Mouse (Mus musculus) ZHBTc4 (cell line): ENCODE measurements around the gene Myo15.
"Not testable (repeated sequence)": the region's sequence is repeated elsewhere in the genome, so short reads cannot be mapped to it uniquely, and the experiment has no call there.

ENCODE experiments used
- DNase-seq: peaks from one replicate; pipeline ENCODE4 v3.0.0-alpha.2; 2011; ENCODE audit warnings: low read depth, low spot score

Myo15 gene

DNA sequence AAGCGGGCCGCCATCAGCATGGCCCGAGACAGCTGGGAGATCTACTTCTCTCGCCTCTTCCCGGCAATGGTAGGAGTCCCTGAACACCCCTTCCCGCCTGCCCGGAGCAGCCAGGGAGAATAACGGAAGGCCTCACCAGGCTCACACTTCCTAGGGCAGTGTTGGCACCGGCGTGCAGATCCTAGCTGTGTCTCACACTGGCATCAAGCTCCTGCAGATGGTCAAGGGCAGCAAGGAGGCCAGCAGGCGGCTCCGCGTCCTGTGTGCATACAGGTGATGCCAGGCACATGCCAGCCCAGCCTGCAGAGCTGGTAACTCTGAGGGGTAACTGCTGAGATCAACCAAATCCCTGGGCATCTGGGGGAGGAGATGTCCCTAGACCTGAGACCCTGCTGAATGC lies 38.1 kb downstream of the Myo15 start:
- DNase-seq, result no peak

DNA sequence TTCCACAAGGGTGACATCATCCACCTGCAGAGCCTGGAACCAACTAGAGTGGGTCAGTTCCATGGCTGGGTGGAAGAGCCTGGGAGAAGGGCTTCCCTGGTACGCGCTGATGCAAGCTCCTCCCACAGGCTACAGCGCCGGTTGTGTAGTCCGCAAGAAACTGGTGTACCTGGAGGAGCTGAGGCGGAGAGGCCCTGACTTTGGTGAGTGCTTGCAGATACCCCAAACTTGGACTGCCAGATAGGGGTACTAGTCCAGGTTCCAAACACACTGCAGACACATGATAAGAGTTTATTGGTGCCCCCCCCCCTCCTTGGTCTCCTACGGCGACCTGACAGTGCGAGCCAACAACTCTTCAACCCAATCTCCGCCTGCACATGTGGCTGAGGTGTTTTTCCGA lies 39.8 kb downstream of the Myo15 start:
- peak; percentile 51 for DNase-seq

DNA sequence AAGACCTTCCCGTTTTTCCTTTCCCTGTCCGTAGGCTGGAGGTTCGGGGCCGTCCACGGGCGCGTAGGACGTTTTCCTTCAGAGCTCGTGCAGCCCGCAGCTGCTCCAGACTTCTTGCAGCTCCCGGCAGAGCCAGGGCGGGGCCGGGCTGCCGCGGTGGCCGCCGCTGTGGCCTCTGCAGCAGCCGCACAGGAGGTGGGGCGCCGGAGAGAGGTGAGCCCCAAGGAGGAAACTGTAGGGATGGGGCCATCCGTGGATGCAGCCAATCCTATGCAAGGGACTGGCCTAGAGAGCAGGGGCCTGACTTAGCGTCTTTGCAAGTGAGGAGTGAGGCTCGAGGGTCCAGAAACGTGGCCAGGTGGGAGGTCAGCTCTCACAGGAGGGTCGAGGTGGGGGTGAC lies 40.4 kb downstream of the Myo15 start:
- DNase-seq, result peak; percentile 41

DNA sequence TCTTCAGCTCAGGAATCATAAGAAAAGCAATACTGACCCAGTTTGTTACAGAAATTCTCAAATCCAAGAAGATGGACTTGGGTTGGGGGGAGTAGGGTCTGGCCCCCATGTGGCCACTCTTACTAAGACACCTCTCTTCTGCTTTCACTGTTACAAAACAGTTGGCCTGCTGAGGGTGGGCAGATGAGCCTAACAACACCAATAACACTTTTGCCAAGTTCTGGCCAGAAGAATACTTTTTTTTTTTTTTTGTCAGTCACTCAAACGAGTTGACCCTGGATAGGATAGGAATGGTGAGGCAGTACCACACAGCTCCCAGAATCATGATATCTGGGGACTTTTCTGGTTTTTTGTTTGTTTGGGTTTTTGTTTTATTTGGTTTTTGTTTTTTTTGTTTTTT lies 42.8 kb downstream of the Myo15 start:
- DNase-seq, result no peak

DNA sequence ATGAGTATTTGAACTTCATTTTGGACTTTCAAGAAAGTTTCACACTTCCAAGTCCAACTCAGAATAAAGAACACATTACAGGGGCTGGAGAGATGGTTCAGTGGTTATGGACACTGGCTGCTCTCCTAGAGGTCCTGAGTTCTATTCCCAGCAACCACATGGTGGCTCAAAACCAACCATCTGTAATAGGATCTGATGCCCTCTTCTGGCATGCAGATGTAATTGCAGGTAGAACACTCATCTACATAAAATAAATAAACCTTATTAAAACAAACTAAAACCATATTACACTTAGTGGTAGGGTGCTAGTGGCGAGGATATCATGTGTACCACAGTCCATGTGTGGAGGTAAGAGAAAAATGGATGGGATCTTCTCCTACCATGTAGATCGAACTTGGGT lies 43.4 kb downstream of the Myo15 start:
- peak; percentile 44 for DNase-seq

DNA sequence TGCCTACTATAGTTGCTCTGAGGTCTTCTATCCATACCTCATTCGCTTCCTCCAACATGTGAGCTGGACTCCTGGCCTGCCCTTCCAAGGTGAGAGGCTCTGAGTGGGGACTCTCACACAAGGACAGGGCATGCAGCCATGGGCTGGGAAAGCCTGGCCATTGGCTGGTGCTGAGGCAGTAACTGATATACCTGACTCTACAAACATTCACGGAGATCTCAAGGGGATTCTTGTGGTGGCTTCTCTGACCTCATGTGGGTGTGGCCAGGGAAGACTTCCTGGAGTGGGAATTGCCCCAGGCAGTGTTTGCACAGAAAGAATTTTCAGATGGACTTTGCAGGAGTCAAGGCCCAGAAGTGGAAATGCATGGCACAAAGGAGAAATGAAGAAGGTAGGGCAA lies 45.8 kb downstream of the Myo15 start:
- peak; percentile 67 for DNase-seq

DNA sequence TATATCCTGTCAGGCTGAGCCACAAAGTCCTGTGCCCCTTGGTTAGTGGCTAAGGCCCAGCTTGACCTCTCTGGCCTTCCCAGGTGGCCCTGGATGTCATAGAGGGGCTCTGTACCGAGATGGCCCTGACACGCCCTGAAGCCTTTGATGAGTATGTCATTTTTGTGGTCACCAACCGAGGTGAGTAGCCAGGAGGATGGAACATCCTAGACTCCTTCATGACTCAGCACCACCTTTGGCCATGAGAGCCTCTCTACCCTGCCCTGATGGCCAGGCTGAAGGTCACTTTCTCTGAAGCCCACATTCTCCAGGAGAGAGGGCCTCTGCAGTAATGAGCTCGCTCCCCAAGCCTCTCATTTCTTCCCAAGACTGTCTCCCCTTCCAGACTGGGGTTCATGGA lies 49.2 kb downstream of the Myo15 start:
- DNase-seq, result no peak

DNA sequence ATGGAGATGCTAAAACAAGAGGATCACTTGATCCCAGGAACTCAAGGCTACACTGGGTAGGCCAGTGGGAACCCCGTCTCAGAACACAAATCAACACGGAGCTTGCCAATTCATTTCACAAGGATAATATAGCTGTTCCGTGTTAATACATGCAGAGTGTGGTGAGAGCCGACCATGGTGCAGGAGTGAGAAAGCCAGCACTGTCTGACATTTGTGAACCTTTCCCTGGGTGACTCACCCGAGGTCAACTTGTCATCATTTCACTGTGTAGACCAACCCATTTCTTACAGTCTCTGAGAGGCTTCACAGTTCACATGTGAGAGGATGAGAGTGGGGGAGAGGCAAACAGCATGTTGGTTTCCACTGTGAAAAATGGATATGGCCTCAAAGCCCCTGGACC lies 52.9 kb downstream of the Myo15 start:
- DNase-seq, result no peak

DNA sequence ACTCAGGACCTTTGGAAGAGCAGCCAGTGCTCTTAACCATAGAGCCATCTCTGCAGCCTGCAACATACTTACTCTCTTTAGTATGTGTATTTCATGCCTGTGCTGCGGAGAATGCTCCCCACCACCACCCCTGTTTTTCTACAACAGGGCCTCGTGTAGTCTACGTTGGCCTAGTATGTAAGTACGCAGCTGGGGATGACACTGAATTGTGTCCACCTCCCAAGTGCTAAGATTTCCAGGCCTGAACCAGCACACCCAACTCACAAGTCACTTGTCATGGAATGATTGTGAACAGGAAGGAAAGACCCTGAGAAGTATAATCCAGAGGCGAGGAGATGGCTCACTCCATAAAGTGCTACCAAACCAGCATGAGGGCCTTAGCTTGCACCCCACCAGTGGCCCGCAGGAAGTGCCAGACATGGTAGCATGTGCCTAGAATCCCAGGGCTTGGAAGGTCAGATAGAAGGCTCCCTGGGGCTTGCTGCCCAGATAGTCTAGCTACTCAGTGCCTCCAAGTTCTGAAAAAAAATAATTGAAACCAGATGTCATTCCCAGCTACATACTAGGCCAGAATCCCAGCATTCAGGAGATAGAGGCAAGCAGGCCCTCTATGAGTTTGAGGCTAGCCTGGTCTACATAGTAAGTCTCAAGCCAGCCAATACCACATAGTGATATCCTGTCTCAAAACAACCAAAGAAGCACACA lies 53.7 kb downstream of the Myo15 start:
- DNase-seq, result no peak

DNA sequence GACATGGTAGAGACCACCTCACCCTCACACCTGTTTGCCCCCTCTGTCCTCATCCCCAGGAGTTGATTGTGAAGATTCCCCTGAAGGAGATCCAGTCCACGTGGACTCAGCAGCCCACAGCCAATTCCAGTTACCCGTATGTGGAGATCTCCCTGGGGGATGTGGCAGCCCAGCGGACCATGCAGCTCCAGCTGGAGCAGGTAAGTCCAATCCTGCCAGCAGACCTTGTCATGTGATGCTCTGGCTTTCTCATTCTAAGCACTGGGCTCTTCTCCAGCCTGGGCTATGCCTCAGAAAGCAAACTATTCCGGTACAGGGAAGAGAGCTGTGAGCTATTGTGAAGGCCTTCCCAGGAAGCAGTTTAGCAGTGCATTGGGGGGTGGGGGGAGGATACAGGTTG lies 57.3 kb downstream of the Myo15 start:
- peak; percentile 73 for DNase-seq

DNA sequence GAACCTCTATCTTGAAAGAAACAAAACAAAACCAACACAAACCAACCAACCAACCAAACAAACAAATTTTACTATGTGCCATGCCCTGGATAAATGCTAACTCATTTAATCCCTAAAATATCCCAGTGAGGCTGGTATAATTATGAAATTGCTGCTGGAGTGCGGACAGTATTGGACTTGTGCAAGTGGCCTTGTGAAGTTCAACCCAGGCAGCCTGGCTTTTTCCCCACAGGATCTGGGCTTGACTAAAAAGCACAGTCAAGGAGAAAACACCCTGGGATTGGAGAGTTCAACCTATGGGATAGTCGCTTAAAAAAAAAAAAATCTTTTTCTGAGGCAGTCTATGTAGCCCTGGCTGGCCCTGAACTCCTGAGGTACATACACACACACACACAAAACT lies 66.5 kb downstream of the Myo15 start:
- no peak for DNase-seq

DNA sequence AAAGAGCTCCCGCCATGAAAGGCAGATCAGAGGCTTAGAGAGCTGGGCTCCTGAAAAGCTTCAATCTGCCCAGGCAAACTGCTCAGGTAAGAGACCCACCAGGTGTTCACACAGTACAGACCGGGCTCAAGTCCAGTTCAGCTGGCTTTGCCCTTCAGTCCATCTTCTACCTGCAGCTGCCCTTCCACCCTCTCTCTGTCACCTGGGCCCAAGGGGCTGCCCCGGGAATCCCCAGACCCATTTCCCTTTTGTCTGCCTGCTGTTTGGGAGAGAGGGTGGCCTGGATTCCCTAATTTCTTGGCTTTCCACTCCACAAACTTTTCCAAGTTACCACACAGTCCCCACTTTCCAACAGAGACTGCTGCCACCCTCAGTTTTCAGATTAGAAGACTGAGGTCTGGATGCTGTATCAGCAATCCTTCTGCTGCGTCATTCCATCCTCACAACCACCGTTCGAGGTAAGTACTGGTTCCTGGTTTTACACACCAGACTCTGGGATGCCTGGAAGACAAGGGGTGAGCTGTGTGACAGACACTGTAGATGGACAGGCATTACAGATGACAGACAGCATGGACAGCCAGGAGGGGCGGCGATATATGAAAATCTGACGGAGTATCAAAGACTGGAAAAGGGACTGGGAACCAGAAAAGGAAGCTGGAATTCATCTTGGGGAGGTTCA lies 67.2 kb downstream of the Myo15 start, which contains the start of gene Alkbh5:
Gene Alkbh5 (plus strand): TSS at position 202 of the 679 bp plus-strand sequence.
- peak; percentile 38 for DNase-seq

DNA sequence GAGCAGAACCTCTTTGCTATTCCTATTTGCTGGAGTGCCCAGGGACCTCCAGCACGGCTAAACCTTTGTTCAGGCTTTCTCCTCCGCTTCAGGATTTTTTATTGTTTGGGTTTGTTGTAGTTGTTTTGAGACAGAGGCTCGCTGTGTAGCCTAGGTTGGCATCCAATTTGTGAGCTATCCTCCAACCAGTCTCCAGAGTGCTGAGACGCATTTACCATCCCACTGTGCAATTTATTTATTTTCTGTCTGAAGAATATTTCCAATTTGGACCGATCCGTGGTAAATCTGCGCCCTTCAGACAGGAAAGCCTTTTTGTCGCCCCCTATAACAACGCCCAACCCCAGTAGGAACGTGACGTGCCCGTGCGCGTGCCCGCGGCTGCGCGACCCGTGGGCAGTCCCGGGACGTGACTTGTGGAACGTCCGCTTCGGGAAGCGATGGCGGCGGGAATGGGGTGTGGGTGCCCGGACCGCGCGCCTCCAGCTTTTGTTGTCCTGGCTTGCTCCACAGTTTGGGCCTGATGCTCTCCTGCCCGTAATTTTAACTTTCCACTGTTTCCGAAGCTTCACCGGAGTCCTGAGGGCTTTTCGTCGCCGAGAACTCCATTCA lies 67.8 kb downstream of the Myo15 start:
- peak; percentile 92 for DNase-seq

DNA sequence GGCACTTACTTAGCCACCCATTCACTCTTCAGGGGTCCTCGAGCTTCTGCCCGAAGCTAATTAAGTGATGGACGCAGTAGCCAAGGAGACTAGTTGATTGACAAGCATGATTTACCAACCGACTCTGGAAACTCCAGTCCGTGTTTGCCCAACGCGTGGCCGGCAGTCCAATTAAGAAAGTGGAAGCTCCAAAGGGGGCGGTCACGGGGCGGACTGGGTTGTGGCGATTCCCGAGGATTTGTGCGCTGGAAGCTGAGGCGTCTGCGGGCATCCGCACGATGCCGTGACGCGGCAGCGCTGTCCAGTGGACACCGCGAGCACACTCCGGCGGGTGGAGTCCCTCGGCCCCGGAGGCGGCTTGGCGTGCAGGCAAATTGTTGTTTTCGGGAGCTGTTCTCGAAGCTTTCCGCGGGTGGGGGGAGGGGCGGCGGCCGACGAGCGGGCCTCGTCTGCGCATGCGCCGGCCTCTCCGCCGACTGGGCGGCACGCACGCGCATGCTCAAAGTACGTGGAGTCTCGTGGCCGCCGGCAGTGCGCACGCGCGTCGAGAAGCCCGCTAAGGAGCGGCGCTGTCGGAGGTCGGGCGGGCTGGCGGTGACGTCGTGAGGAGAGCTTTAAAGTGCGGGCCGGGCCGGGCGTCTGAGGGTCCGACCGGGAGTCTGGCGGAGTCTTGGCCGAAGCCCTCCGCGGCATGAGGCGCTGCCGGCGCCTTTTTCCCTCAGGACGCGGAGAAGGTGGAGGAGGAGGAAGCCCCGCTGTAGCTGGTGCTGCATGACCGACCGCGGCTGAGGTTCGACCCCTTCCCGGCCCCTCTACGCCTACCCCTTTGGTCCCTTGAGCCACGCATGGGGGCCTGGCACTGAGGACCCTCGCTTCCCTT lies 68.6 kb downstream of the Myo15 start:
- DNase-seq, result peak; percentile 98

DNA sequence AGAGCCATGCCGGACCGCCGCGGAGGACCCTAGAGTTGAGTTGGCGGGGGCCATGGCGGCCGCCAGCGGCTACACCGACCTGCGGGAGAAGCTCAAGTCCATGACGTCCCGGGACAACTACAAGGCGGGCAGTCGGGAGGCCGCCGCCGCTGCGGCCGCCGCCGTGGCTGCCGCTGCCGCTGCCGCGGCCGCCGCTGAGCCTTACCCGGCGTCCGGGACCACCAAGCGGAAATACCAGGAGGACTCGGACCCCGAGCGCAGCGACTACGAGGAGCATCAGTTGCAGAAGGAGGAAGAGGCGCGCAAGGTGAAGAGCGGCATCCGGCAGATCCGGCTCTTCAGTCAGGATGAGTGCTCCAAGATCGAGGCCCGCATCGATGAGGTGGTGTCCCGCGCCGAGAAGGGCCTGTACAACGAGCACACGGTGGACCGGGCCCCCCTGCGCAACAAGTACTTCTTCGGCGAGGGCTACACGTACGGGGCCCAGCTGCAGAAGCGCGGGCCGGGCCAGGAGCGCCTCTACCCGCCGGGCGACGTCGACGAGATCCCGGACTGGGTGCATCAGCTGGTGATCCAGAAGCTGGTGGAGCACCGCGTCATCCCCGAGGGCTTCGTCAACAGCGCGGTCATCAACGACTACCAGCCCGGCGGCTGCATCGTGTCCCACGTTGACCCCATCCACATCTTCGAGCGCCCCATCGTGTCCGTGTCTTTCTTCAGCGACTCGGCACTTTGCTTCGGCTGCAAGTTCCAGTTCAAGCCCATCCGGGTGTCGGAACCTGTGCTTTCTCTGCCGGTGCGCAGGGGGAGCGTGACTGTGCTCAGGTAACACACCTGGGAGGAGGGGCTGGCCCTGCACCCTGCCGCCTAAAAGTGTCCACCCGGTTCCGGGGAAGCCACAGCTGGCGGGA lies 69.5 kb downstream of the Myo15 start:
- DNase-seq, result peak; percentile 50

DNA sequence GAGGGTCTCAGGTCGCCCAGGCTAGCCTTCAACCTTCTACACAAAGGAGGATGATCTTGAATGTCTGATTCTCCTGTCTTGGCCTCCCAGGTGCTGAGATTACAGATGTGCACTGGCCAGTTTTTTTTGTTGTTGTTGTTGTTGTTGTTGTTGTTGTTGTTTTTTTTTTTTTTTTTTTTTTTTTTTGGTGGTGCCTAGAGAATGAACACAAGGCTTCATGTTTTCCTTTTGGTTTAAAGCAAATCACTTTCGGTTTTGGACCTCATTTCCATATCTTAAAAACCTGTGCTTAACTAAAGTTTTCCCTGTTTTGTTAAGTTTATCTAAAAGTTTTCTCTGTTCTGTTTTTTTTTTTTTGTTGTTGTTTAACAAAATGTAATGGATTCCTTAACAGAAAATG lies 70.4 kb downstream of the Myo15 start:
- no peak for DNase-seq

DNA sequence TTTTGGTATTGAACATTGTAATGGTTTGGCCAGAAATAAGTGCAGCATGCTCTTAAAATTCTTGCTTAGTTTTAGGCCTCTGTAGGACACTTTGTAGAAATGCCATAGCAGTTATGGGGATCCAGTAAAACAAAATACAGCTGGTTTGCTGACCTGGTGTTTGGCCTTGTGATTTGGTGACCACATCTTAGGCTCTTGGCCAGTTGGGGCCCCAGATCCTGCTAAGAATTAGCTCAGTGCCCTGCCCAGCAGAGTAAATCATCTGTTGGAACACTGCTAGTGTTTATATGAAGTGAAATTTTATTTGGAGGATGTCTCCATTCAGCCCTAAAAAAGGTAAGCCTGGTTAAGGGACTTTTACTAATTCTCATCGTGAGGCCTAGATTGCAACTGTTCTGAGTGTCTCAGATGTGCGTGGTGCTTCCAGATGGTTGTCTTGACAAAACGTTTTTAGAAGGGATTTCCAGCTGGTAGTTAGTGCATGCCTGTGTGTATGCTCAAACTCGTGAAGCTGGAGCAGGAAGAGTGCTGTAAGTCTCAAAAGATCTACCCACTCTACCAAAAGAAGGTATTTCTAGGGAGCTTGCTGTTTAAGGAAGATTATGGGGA lies 71.0 kb downstream of the Myo15 start:
- no peak for DNase-seq

DNA sequence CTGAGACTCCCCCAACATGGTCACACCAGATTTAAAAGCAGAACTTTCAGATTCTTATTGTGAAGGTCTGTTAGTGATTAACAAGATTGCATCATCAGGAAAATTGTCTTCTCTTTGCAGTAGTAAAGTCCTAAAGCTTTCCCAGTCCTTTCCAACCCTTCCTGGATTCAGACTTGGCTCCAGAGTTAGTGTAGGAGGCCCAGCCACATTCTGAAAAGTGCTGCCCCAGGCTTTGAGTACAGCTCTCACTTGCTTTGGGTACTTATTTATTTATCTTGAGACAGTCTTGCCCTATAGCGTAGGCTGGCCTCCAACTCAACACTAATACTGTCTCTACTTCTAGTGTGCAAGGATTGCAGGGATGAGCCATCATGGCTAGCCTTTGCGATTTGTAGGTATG lies 71.6 kb downstream of the Myo15 start:
- no peak for DNase-seq

DNA sequence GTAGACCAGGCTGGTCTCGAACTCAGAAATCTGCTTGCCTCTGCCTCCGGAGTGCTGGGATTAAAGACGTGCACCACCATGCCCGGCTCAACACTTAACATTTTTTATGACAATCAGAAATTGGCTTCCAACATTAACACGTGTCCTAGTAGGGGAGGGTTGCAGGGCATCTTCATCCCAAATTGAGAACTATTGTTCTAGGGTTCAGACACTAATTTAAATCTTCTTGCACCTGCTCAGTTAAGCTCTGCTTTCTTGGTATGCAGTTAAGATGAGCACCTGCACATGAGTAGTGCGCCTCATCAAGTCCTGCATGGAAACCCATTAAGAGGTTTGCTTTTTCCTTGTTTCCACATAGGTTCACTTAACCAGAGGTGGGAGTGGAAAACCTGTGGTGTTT lies 72.7 kb downstream of the Myo15 start:
- no peak for DNase-seq

DNA sequence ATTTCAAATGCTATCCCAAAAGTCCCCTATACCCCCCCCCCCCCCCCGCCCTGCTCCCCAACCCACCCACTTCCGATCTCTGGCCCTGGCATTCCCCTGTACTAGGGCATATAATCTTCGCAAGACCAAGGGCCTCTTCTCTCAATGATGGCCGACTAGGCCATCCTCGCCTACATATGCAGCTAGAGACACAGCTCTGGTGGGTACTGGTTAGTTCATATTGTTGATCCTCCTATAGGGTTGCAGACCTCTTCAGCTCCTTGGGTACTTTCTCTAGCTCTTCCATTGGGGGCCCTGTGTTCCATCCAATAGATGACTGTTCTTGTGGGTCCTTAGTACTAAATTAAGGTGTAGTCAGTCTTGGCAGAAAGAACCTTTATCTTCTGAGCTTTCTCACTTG lies 74.1 kb downstream of the Myo15 start:
- DNase-seq, result not testable (repeated sequence)

DNA sequence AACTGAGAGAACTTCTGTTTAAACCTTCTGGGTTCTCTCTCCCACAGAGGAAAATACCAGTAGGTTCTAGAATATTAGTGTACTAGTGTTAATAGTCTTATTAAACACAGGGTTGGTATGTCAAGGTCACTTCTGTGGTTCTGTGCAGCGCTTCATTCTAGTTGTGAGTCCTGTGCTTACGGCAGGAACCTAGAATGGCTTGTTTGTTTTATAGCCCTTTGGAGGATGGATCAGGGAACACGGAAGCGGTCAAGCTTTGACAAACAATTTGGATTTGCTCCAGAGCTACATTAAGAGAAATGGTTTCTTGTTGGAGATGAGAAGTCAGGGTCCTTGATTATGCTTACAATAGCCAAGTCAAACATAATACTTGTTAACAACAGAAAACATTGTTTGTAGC lies 76.3 kb downstream of the Myo15 start:
- no peak for DNase-seq
